Mouse (Mus musculus) stomach, embryonic 16.5 days (tissue): ENCODE results near the gene Pla2g3. TPM values are rescaled to one million over a fixed set of nuclear protein-coding genes. Genes with fewer than 3 reads are reported as not detected.

Experiments used
- ATAC-seq: fragments of 200-750 bp; cut with Nextera tagmentation; 2 replicates; pipeline ENCODE4 v1.8.0; 2017; ENCODE audit warnings: moderate number of reproducible peaks, moderate TSS enrichment; ENCODE audit not compliant: insufficient read depth, low FRiP score
- H3K27ac ChIP-seq: fragments of 300-500 bp; sonication (generic); 2 replicates; pipeline ENCODE4 v1.5.1; 2014; ENCODE audit warnings: low read length
- H3K27me3 ChIP-seq: fragments of 300-500 bp; sonication (generic); 2 replicates; pipeline ENCODE4 v1.6.1; 2014; ENCODE audit warnings: low read length, control low read depth, mixed read lengths; ENCODE audit not compliant: control insufficient read depth, insufficient read depth
- H3K36me3 ChIP-seq: fragments of 300-500 bp; sonication (generic); 2 replicates; pipeline ENCODE4 v1.6.1; 2014; ENCODE audit warnings: low read length; ENCODE audit not compliant: control insufficient read depth, insufficient read depth
- H3K4me1 ChIP-seq: fragments of 300-500 bp; sonication (generic); 2 replicates; pipeline ENCODE4 v1.6.1; 2014; ENCODE audit warnings: low read length, control low read depth, mixed read lengths; ENCODE audit not compliant: control insufficient read depth, insufficient read depth
- H3K4me2 ChIP-seq: fragments of 300-500 bp; sonication (generic); 2 replicates; pipeline ENCODE4 v1.6.1; 2014; ENCODE audit warnings: low read depth, low read length, mixed read lengths
- H3K4me3 ChIP-seq: fragments of 300-500 bp; sonication (generic); replicated peaks from 2 replicates; pipeline ENCODE4 v1.5.1; 2014; ENCODE audit warnings: mild to moderate bottlenecking, low read length
- H3K9ac ChIP-seq: fragments of 300-500 bp; sonication (generic); 2 replicates; pipeline ENCODE4 v1.6.1; 2014; ENCODE audit warnings: low read length
- H3K9me3 ChIP-seq: fragments of 300-500 bp; sonication (generic); replicated peaks from 2 replicates; pipeline ENCODE4 v1.6.1; 2016; ENCODE audit warnings: low read length, control low read depth; ENCODE audit not compliant: control insufficient read depth
- whole genome bisulfite sequencing: fragments of 180-500 bp; shearing (Covaris S2); extraction: QIAGEN DNeasy Blood & Tissue Kit; methylation state at CpG from one replicate; pipeline ENCODE4 v1.1.7; 2014; 5-methylcytosine and 5-hydroxymethylcytosine counted together
- polyA plus RNA-seq: library from polyadenylated mRNA; unstranded; fragments of >200 nt; fragmentation: Nextera tagmentation; extraction: Ambion mirVana; gene quantifications from 2 replicates; pipeline ENCODE4 v1.2.1, GENCODE M21; 2015

Pla2g3 gene
- polyA plus RNA-seq, 1 experiment from 2014 or later: 1.8 TPM

- Histone ChIP-seq H3K4me1 (0 out of 2 replicates have a peak, but pooled peaks cover under 1% of the 10 kb centered on the region), H3K9ac (no peak overlapping the region), H3K27me3 (no peaks in the 10 kb centered on the region), H3K4me3 (no peak overlapping the region), H3K4me2 (no peak overlapping the region), H3K9me3 (no peaks in the 10 kb centered on the region), H3K36me3 (peaks cover 40% of the 10 kb centered on the region), H3K27ac (no peak overlapping the region)
- peak; percentile 23; the same call in 1 of the 2 replicates for ATAC-seq
- 71% methylated on average over 20 of the region's 20 CpGs for WGBS
Measured at GRCm38 (mm10) chr11:3529476-3530252, 41.6 kb downstream of the Pla2g3 start.

- Histone ChIP-seq H3K9ac (no peak overlapping the region; the same call in 1 of the 2 replicates), H3K4me3 (no peak overlapping the region), H3K9me3 (no peaks in the 10 kb centered on the region), H3K36me3 (peaks cover 40% of the 10 kb centered on the region), H3K27ac (no peak overlapping the region), H3K27me3 (no peaks in the 10 kb centered on the region), H3K4me2 (no peak overlapping the region), H3K4me1 (peaks cover 7% of the 10 kb centered on the region)
- no peak for ATAC-seq
- 76% methylated on average over 3 of the region's 3 CpGs for WGBS
Measured at GRCm38 (mm10) chr11:3530731-3531130, 42.6 kb downstream of the Pla2g3 start.

- no peak overlapping the region for H3K4me3 ChIP-seq
- no peaks in the 10 kb centered on the region for H3K9me3 ChIP-seq
- no peak for ATAC-seq
- H3K4me1 ChIP-seq: peaks cover 16% of the 10 kb centered on the region
- no peak overlapping the region for H3K4me2 ChIP-seq
- H3K27ac ChIP-seq: no peak overlapping the region
- peaks cover 33% of the 10 kb centered on the region for H3K36me3 ChIP-seq
- H3K9ac ChIP-seq: no peak overlapping the region
- H3K27me3 ChIP-seq: no peaks in the 10 kb centered on the region
- 84% methylated on average over 6 of the region's 6 CpGs for WGBS
Measured at GRCm38 (mm10) chr11:3531634-3532033, 43.5 kb downstream of the Pla2g3 start.

GRCm38 (mm10) chr11:3532101-3532931, 44.2 kb downstream of the Pla2g3 start:
- Histone ChIP-seq H3K4me2 (no peak overlapping the region), H3K4me3 (no peak overlapping the region)
- WGBS: 81% methylated on average over 16 of the region's 16 CpGs

GRCm38 (mm10) chr11:3533406-3533932, 45.4 kb downstream of the Pla2g3 start:
- Histone ChIP-seq H3K27me3 (no peaks in the 10 kb centered on the region), H3K4me3 (no peak overlapping the region), H3K27ac (no peak overlapping the region), H3K4me2 (no peak overlapping the region), H3K36me3 (peaks cover 32% of the 10 kb centered on the region), H3K4me1 (peaks cover 28% of the 10 kb centered on the region), H3K9ac (no peak overlapping the region), H3K9me3 (no peaks in the 10 kb centered on the region)
- ATAC-seq: no peak
- 91% methylated on average over 17 of the region's 17 CpGs for WGBS

More at GRCm38 (mm10) chr11:3532101-3532931, 44.2 kb downstream of the Pla2g3 start:
- Histone ChIP-seq H3K4me1 (peaks cover 22% of the 10 kb centered on the region), H3K27ac (no peak overlapping the region), H3K36me3 (peaks cover 32% of the 10 kb centered on the region), H3K9me3 (no peaks in the 10 kb centered on the region), H3K9ac (no peak overlapping the region), H3K27me3 (no peaks in the 10 kb centered on the region)
- ATAC-seq: no peak

GRCm38 (mm10) chr11:3534956-3535355, 46.9 kb downstream of the Pla2g3 start:
- peaks cover 24% of the 10 kb centered on the region for H3K36me3 ChIP-seq
- ATAC-seq: no peak
- H3K27ac ChIP-seq: peak overlapping the region; percentile 96; the same call in 1 of the 2 replicates
- H3K4me3 ChIP-seq: peak overlapping the region; percentile 75
- H3K4me1 ChIP-seq: peaks cover 28% of the 10 kb centered on the region
- H3K4me2 ChIP-seq: peak overlapping the region; percentile 89
- WGBS: 20% methylated on average over 8 of the region's 8 CpGs
- H3K9ac ChIP-seq: peak overlapping the region; percentile 82
- no peaks in the 10 kb centered on the region for H3K27me3 ChIP-seq
- no peaks in the 10 kb centered on the region for H3K9me3 ChIP-seq

- Histone ChIP-seq H3K9me3 (no peaks in the 10 kb centered on the region), H3K4me2 (peak overlapping the region; percentile 89), H3K9ac (peak overlapping the region; percentile 82), H3K4me3 (peak overlapping the region; percentile 75), H3K27me3 (no peaks in the 10 kb centered on the region), H3K4me1 (peaks cover 28% of the 10 kb centered on the region), H3K27ac (peak overlapping the region; percentile 96), H3K36me3 (peaks cover 22% of the 10 kb centered on the region)
- peak; percentile 85 for ATAC-seq
- WGBS: under 1% methylated on average over 36 of the region's 36 CpGs
Measured at GRCm38 (mm10) chr11:3535406-3535986, 47.4 kb downstream of the Pla2g3 start.

- Histone ChIP-seq H3K4me2 (peak overlapping the region; percentile 89), H3K27me3 (no peaks in the 10 kb centered on the region), H3K9ac (peak overlapping the region; percentile 82), H3K4me3 (peak overlapping the region; percentile 75), H3K9me3 (no peaks in the 10 kb centered on the region), H3K4me1 (peaks cover 28% of the 10 kb centered on the region), H3K36me3 (peaks cover 16% of the 10 kb centered on the region), H3K27ac (peak overlapping the region; percentile 96)
- WGBS: 40% methylated on average over 5 of the region's 5 CpGs
- ATAC-seq: no peak
Measured at GRCm38 (mm10) chr11:3536082-3536481, 48.0 kb downstream of the Pla2g3 start.
